Mouse (Mus musculus) intestine, postnatal 0 days (tissue): ENCODE measurements around the gene Tas2r134. TPM values are rescaled to one million over a fixed set of nuclear protein-coding genes. Genes with fewer than 3 reads are reported as not detected.

Experiments used
- ATAC-seq: fragments of 200-750 bp; cut with Nextera tagmentation; 2 replicates; pipeline ENCODE4 v1.8.0; 2017; ENCODE audit warnings: mild to moderate bottlenecking, moderate TSS enrichment, moderate library complexity
- H3K27ac ChIP-seq: fragments of 300-500 bp; sonication (generic); 2 replicates; pipeline ENCODE4 v1.5.1; 2014; ENCODE audit warnings: mild to moderate bottlenecking, low read depth, low read length, moderate library complexity
- H3K27me3 ChIP-seq: fragments of 300-500 bp; sonication (generic); replicated peaks from 2 replicates; pipeline ENCODE4 v1.6.1; 2014; ENCODE audit warnings: low read length, mixed read lengths; ENCODE audit not compliant: control insufficient read depth, insufficient read depth
- H3K36me3 ChIP-seq: fragments of 300-500 bp; sonication (generic); 2 replicates; pipeline ENCODE4 v1.6.1; 2014; ENCODE audit warnings: mild to moderate bottlenecking, moderate library complexity; ENCODE audit not compliant: control insufficient read depth, insufficient read depth
- H3K4me1 ChIP-seq: fragments of 300-500 bp; sonication (generic); replicated peaks from 2 replicates; pipeline ENCODE4 v1.6.1; 2014; ENCODE audit warnings: antibody characterized with exemption, low read length, mixed read lengths; ENCODE audit not compliant: control insufficient read depth, insufficient read depth
- H3K4me2 ChIP-seq: fragments of 300-500 bp; sonication (generic); replicated peaks from 2 replicates; pipeline ENCODE4 v1.6.1; 2014; ENCODE audit warnings: low read depth, mild to moderate bottlenecking, moderate library complexity
- H3K4me3 ChIP-seq: fragments of 300-500 bp; sonication (generic); 2 replicates; pipeline ENCODE4 v1.5.1; 2014; ENCODE audit warnings: low read depth, low read length
- H3K9ac ChIP-seq: fragments of 300-500 bp; sonication (generic); 2 replicates; pipeline ENCODE4 v1.6.1; 2014; ENCODE audit warnings: mild to moderate bottlenecking, low read depth, low read length
- H3K9me3 ChIP-seq: fragments of 300-500 bp; sonication (generic); 2 replicates; pipeline ENCODE4 v1.6.1; 2016; ENCODE audit warnings: mixed run types; ENCODE audit not compliant: control insufficient read depth
- CTCF ChIP-seq: sonication (generic); IDR thresholded peaks from 2 replicates; pipeline ENCODE4 v1.5.1; 2016; ENCODE audit warnings: low read depth, mild to moderate bottlenecking, control low read depth, antibody characterized with exemption, moderate library complexity
- WGBS: fragments of 180-500 bp; shearing (Covaris S2); extraction: QIAGEN DNeasy Blood & Tissue Kit; methylation state at CpG from one replicate; pipeline ENCODE4 v1.1.7; 2014; 5-methylcytosine and 5-hydroxymethylcytosine counted together
- polyA plus RNA-seq: library from polyadenylated mRNA; unstranded; fragments of >200 nt; fragmentation: Nextera tagmentation; extraction: Ambion mirVana; gene quantifications from 2 replicates; pipeline ENCODE4 v1.2.1, GENCODE M21; 2015

Gene Tas2r134
- polyA plus RNA-seq, 1 experiment from 2014 or later = not detected

DNA sequence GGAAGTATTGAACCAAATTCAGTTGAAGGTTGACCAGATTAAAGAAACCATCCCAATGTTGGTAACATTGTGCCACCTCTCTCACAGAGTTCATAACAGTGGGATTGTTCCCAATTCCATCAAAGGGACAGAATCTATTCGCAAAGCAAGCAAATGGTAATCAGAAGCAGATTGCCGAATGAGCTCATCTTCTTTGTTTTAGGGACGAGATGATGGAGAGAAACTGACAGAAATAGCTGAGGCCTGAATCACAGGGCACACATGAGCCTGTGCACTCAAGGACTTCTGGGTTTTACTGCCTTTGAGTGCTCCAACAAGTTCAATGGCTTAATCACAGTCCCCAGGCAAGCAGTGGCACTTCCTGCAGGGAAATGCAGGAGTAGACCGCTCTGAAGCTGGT is 13.6 kb upstream of the Tas2r134 start:
- WGBS = 79% methylated on average over 4 of the region's 4 CpGs
- no peaks in the 10 kb centered on the region for H3K27me3 ChIP-seq
- H3K9ac ChIP-seq = no peak overlapping the region
- no peak overlapping the region for H3K4me2 ChIP-seq
- H3K27ac ChIP-seq = no peak overlapping the region
- ATAC-seq = no peak
- H3K9me3 ChIP-seq = no peaks in the 10 kb centered on the region
- no peaks in the 10 kb centered on the region for H3K4me1 ChIP-seq
- H3K4me3 ChIP-seq = no peak overlapping the region
- no peaks in the 10 kb centered on the region for H3K36me3 ChIP-seq
- no peak for TF ChIP-seq CTCF

DNA sequence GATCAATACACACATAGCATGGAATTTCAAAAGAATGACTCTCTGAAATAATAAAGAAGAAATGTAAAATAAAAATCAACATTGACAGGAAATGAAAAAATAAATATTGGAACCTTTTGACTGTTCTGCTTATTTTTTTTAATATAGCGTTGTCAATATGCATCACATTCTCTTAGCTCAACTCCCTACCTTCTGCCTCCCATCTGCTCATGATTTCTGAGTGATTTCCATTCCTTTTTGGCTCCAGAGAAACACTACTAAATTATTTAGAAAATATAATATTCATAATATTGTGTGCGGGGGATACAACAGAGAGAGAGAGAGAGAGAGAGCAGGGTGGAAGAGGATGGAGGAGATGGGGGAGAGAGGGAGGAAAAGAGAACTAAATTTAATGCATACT is 5.4 kb upstream of the Tas2r134 start:
- WGBS = 89% methylated on average over 2 of the region's 2 CpGs
- H3K27me3 ChIP-seq = no peaks in the 10 kb centered on the region
- TF ChIP-seq CTCF = no peak
- no peak overlapping the region for H3K27ac ChIP-seq
- no peak overlapping the region for H3K4me3 ChIP-seq
- H3K4me2 ChIP-seq = no peak overlapping the region
- no peaks in the 10 kb centered on the region for H3K4me1 ChIP-seq
- no peak overlapping the region for H3K9ac ChIP-seq
- H3K9me3 ChIP-seq = no peaks in the 10 kb centered on the region
- H3K36me3 ChIP-seq = no peaks in the 10 kb centered on the region
- ATAC-seq = no peak

GRCm38 (mm10) chr2:51626007-51626406 is 1.3 kb upstream of the Tas2r134 start:
- H3K4me2 ChIP-seq = no peak overlapping the region
- no peak overlapping the region for H3K4me3 ChIP-seq
- no peaks in the 10 kb centered on the region for H3K9me3 ChIP-seq
- no peak overlapping the region for H3K9ac ChIP-seq
- TF ChIP-seq CTCF = no peak
- no peak for ATAC-seq
- no peaks in the 10 kb centered on the region for H3K36me3 ChIP-seq
- WGBS = 71% methylated on average over 3 of the region's 3 CpGs
- H3K27me3 ChIP-seq = no peaks in the 10 kb centered on the region
- no peak overlapping the region for H3K27ac ChIP-seq
- H3K4me1 ChIP-seq = no peaks in the 10 kb centered on the region

- Histone ChIP-seq H3K36me3 (no peaks in the 10 kb centered on the region), H3K4me2 (no peak overlapping the region), H3K4me3 (no peak overlapping the region), H3K9me3 (no peaks in the 10 kb centered on the region), H3K9ac (no peak overlapping the region), H3K27me3 (no peaks in the 10 kb centered on the region), H3K4me1 (no peaks in the 10 kb centered on the region), H3K27ac (no peak overlapping the region)
- 72% methylated on average over 2 of the region's 2 CpGs for WGBS
- ATAC-seq = no peak
- no peak for TF ChIP-seq CTCF
Observed at GRCm38 (mm10) chr2:51631428-51631827, 4.1 kb downstream of the Tas2r134 start.

- Histone ChIP-seq H3K27ac (no peak overlapping the region), H3K4me2 (no peak overlapping the region), H3K9me3 (no peaks in the 10 kb centered on the region), H3K4me1 (no peaks in the 10 kb centered on the region), H3K4me3 (no peak overlapping the region), H3K9ac (no peak overlapping the region), H3K36me3 (no peaks in the 10 kb centered on the region), H3K27me3 (no peaks in the 10 kb centered on the region)
- TF ChIP-seq CTCF = no peak
- 77% methylated on average over 11 of the region's 11 CpGs for WGBS
- ATAC-seq = no peak
Observed at GRCm38 (mm10) chr2:51637681-51638080, 10.4 kb downstream of the Tas2r134 start.

- H3K4me3 ChIP-seq = no peak overlapping the region
- no peak overlapping the region for H3K9ac ChIP-seq
- WGBS = 89% methylated on average over 7 of the region's 7 CpGs
- H3K36me3 ChIP-seq = no peaks in the 10 kb centered on the region
- TF ChIP-seq CTCF = no peak
- H3K9me3 ChIP-seq = no peaks in the 10 kb centered on the region
- H3K27ac ChIP-seq = no peak overlapping the region
- H3K27me3 ChIP-seq = no peaks in the 10 kb centered on the region
- no peaks in the 10 kb centered on the region for H3K4me1 ChIP-seq
- no peak for ATAC-seq
- H3K4me2 ChIP-seq = no peak overlapping the region
Observed at GRCm38 (mm10) chr2:51641635-51642034, 14.3 kb downstream of the Tas2r134 start.
